Mouse (Mus musculus): ENCODE results near the gene Gm498.

DNA sequence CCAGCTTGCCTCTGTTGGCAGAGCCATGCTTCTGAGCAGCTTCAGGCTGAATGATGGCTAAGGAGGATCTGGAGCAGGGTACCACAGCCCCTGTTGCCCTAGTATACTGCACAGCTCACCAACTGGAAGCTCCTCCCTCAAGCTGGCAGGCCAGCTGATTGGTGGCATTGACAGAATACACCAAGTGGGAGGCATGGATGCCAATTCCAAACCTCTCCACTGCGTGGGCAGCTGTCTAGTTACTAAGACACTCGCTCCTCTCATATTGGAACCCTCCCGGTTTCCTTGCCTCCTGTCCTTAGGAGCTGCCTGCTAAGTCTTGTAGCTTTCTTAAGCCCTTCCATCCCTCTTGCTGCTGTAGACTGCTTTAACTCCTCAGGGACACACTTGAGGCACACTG lies 39.0 kb downstream of the Gm498 start:
- TF ChIP-seq CTCF (IDR thresholded peaks at IDR 0.05; ENCODE audit: borderline replicate concordance, control insufficient read depth, extremely low read depth, insufficient read depth, low read length, poor library complexity) (no peak), POLR2A (IDR thresholded peaks at IDR 0.05; ENCODE audit: control insufficient read depth, extremely low read depth, insufficient read depth, low read length, poor library complexity) (no peak)

All from thymus, adult 2 months (tissue).